Mouse (Mus musculus) brain, embryonic 14.5 days (tissue): ENCODE data around the gene Morc2a. TPM values are rescaled to one million over a fixed set of nuclear protein-coding genes. Genes with fewer than 3 reads are reported as not detected.

Experiments used
- DNase-seq: peaks from one replicate; pipeline ENCODE4 v3.0.0-alpha.2; 2011; ENCODE audit warnings: low read depth
- CTCF ChIP-seq: fragments of 200-500 bp; IDR thresholded peaks from 2 replicates; pipeline ENCODE4 v1.5.1; 2012; ENCODE audit warnings: inconsistent platforms, mild to moderate bottlenecking, moderate library complexity, borderline replicate concordance; ENCODE audit not compliant: insufficient read depth, insufficient read length; ENCODE audit errors: extremely low read depth
- POLR2A ChIP-seq: fragments of 200-500 bp; IDR thresholded peaks from 2 replicates; pipeline ENCODE4 v1.6.1; 2012; ENCODE audit warnings: mild to moderate bottlenecking, inconsistent platforms, borderline replicate concordance; ENCODE audit not compliant: poor library complexity, insufficient read depth, insufficient read length, severe bottlenecking; ENCODE audit errors: extremely low read depth
- polyA plus RNA-seq: library from polyadenylated mRNA; depleted of rRNA; stranded (reverse); fragments of >200 nt; gene quantifications from 2 replicates; pipeline ENCODE4 v1.2.3, GENCODE M21; 2012

The Morc2a gene
- polyA plus RNA-seq, 1 experiment: 49.1 TPM

GRCm38 (mm10) chr11:3667506-3667905 is 18.5 kb downstream of the Morc2a start:
- no peak for DNase-seq
- no peak for TF ChIP-seq POLR2A
- no peak for TF ChIP-seq CTCF

GRCm38 (mm10) chr11:3668768-3669167 is 19.8 kb downstream of the Morc2a start:
- no peak for DNase-seq
- TF ChIP-seq CTCF (no peak), POLR2A (no peak)

DNA sequence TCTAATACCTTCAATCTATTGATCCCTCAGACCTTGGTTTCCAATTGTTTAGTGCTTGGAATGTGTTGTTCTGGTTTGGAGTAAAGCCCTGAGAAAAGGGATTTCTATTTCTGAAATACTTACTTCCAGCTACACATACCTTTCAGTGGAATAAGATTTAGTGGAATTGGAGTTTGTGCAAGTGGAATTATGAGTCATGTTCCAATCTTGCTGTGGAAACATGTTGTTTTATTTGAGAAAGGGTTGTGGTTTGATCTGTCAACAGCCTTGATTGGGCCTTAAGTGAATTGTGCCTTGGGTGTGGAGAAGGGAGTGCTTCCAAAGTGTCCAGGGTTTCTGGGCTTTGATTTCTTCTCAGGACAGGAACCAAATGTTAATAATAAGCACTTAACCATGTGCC is 20.9 kb downstream of the Morc2a start:
- DNase-seq: no peak
- TF ChIP-seq CTCF (no peak), POLR2A (no peak)

DNA sequence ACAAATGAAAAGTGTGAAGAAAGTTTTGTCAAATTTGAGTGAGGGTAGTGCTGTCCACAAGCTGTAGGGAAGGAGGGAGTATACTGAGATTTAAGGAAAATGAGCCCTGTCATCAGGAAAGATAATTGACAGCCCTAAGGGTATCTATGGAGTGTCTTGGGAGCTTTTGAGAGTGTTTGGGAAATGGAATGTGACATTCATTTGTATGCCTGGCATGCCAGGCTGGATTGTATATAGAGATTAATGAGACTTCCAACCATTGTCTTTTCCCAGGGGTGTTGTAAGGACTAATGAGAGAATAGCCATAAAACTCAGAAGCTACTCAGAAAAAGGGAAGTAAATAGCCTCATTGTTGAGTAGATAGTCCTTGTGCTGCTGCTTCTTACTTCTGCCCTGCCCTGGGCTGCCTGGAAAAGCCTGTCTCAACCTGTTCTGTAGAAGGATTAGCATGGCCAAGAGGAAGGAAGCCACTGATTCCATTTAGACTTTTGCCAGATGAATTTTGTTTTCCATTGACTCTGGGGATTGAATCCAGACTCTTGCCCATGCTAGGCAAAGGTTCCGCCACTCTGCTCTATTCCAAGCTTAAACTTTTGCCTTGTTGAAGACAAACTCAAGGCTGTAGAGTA is 22.1 kb downstream of the Morc2a start:
- TF ChIP-seq POLR2A (no peak), CTCF (no peak)
- DNase-seq: no peak

DNA sequence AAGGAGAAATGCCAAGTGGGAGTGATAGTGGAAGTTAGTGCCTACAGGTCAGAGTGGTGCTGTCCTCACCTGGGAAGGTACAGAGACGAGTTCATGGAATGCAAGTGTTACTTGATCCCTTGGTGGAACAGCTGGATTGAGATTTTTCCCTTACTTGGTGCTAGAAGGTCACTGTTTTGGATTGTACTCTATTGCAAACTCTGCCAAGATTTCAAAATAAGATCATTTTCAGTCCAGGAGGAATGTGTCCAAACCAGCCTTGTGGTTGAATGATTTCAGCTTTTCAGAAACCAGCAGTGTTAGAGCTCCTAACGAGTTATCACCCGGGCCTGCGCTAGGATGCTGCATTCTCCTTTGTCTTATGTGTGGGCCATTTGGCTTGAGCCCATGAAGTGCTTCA is 25.6 kb downstream of the Morc2a start:
- TF ChIP-seq CTCF (no peak), POLR2A (no peak)
- DNase-seq: peak; percentile 4

DNA sequence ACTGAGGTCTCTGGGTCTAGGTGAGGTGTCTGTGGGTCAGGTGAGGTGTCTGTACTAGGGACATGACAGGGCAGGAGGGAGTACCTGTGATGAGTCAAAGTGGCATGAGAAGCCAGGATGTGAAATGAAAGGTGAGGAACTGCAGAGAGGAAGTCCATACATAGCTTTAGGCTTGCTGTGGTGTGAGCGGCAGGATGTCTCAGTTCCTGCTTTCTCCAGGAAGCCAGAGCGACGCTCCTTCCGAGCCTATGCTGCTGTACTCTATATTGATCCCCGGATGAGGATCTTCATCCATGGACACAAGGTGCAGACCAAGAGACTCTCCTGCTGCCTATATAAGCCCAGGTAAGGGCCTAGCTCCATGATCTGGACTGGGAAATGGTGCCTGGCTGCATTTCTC is 27.4 kb downstream of the Morc2a start:
- TF ChIP-seq POLR2A (no peak), CTCF (no peak)
- DNase-seq: no peak

GRCm38 (mm10) chr11:3677204-3677603 is 28.2 kb downstream of the Morc2a start:
- no peak for TF ChIP-seq CTCF
- TF ChIP-seq POLR2A: no peak
- DNase-seq: no peak

DNA sequence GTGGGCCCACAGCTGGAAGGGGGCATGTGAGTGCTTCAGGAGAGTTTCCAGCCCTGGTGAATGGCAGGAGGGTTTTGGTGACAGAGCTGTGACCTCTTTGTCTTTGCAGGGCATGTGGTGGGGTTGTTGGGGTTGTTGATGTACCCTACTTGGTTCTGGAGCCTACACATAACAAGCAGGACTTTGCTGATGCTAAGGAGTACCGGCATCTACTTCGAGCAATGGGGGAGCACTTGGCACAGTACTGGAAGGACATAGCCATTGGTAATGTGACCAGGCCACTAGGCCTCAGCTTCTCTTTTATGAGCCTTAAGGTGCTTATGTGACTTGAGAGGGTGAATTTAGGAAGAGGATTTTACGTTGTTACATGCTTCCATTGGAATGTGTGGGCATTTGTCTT is 30.8 kb downstream of the Morc2a start:
- TF ChIP-seq POLR2A: no peak
- DNase-seq: no peak

- no peak for TF ChIP-seq POLR2A
- no peak for TF ChIP-seq CTCF
- no peak for DNase-seq
Observed at GRCm38 (mm10) chr11:3683696-3684095, 34.7 kb downstream of the Morc2a start.

GRCm38 (mm10) chr11:3684232-3684631 is 35.2 kb downstream of the Morc2a start:
- no peak for DNase-seq
- no peak for TF ChIP-seq CTCF
- no peak for TF ChIP-seq POLR2A

DNA sequence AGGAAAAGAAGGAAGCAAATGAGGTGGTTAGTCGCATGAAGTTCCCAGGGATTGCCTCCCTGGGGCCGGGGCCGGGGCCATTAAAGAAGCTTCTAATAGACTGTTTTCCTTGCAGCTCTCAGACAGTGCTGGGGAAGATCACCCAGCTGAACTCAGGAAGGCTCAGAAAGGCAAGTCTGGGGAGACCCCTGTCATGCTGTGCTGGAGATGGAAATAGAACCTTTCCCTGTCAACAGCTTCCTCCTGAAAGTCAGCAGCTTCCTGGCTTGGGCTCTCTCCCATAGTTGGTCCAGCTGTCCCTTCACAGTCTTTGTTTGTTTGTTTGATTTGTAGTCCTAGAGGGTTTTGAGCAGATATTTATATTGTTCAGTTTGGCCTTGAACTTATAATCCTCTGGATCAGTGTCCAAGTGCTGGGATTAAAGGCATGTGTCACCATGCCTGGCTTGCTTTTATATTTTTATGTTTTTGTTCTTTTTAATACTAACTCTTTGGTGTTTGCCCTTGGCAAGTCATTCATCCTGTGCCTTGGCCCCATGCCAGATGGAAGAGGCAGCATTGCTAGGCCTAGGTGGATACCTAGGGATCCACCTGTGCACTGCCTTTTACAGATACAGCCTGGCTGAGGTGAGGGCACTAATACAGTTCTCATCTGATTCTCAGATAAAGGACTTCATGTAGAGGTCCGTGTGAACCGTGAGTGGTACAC is 35.9 kb downstream of the Morc2a start:
- TF ChIP-seq POLR2A: no peak
- DNase-seq: peak; percentile 5

- DNase-seq: no peak
- TF ChIP-seq CTCF (no peak), POLR2A (no peak)
Observed at GRCm38 (mm10) chr11:3685431-3685830, 36.4 kb downstream of the Morc2a start.

GRCm38 (mm10) chr11:3686318-3686717 is 37.3 kb downstream of the Morc2a start:
- DNase-seq: no peak
- TF ChIP-seq CTCF: no peak
- no peak for TF ChIP-seq POLR2A
